In the genomic region with DNA sequence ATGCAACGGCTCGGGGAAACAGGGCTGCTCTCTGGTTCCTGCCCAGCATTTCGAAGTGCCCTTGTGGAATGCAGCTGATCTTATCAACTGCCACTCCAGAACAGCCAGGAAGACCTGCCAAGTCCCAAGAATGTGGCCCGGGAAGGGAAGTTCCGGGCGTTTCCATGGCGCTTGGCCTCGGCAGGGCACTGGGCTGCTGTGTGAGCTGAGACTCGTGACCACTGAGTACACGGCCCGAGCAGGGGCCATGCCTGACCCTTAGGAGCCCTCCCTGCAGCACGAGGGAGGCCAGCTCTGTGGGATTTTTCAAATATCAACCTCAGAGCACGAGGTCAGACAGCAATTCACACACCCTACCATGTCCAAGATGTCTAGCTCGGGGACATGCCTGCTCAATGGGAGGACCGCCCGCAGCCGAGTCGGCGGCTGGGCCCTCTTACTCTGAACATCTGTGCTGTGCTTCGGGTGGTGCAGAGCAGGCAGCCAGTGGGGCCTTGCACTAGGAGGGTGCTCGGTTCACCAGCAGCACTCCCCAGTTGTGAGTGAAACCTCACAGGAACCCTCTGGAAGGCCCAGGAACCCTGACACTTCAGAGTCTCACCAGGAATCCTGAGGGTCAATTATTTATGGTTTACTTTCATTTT, we compare ENCODE assay signal across 9 mouse cellular contexts. TPM values are rescaled to one million over a fixed set of nuclear protein-coding genes. Genes with fewer than 3 reads are reported as not detected.
DNase-seq lines count a peak whose midpoint lies in the region; ATAC-seq and TF ChIP-seq lines count a peak whose summit lies in the region.
"Had no signal": no experiment of that assay in that cellular context is flagged by ENCODE, and none has a peak within 500 bp of the region (broad histone marks: within the 10 kb centered on the region; RNA-seq: fewer than 3 reads in every experiment).

No protein-coding gene starts in this region.

- no peak for ATAC-seq in limb, embryonic 13.5 days (ENCODE audit: low FRiP score, low read depth)
- no peak for ATAC-seq in midbrain, postnatal 0 days (ENCODE audit: low FRiP score)

- no peak overlapping the region for H3K9ac ChIP-seq in limb, embryonic 13.5 days
- H3K9ac ChIP-seq in midbrain, postnatal 0 days (replicated peaks; ENCODE audit: low read length, poor library complexity, severe bottlenecking) = no peak overlapping the region

- no peak overlapping the region for H3K4me3 ChIP-seq in spleen, adult 2 months (ENCODE audit: extremely low read depth, insufficient read depth, insufficient read length)
- no peak overlapping the region for H3K4me3 ChIP-seq in embryonic fibroblast, embryonic 13.5 days (ENCODE audit: insufficient read depth, low read length)
- H3K4me3 ChIP-seq in hindbrain, embryonic 10.5 days = peak overlapping the region; percentile 9; the same call in 1 of the 2 replicates
- H3K4me3 ChIP-seq in limb, embryonic 13.5 days = no peak overlapping the region
- H3K4me3 ChIP-seq in midbrain, postnatal 0 days (ENCODE audit: low read depth, low read length) = no peak overlapping the region

- H3K9me3 ChIP-seq in hindbrain, embryonic 10.5 days = no peaks in the 10 kb centered on the region
- no peaks in the 10 kb centered on the region for H3K9me3 ChIP-seq in limb, embryonic 13.5 days
- H3K9me3 ChIP-seq in midbrain, postnatal 0 days (ENCODE audit: low read length) = no peaks in the 10 kb centered on the region

- no peak for TF ChIP-seq POLR2A in spleen, adult 2 months (IDR thresholded peaks at IDR 0.05; ENCODE audit: low read depth, low read length)
- TF ChIP-seq POLR2A in embryonic fibroblast, embryonic 13.5 days (IDR thresholded peaks at IDR 0.05; ENCODE audit: low read depth, low read length) = no peak

- peaks cover 29% of the 10 kb centered on the region; the same call in 1 of the 2 replicates for H3K4me1 ChIP-seq in spleen, adult 2 months (ENCODE audit: control insufficient read depth, insufficient read depth, insufficient read length)
- H3K4me1 ChIP-seq in embryonic fibroblast, embryonic 13.5 days (ENCODE audit: control insufficient read depth, insufficient read depth, low read length) = peaks cover 20% of the 10 kb centered on the region
- H3K4me1 ChIP-seq in hindbrain, embryonic 10.5 days (replicated peaks) = peaks cover 64% of the 10 kb centered on the region
- peaks cover 42% of the 10 kb centered on the region for H3K4me1 ChIP-seq in limb, embryonic 13.5 days
- H3K4me1 ChIP-seq in midbrain, postnatal 0 days (ENCODE audit: insufficient read depth, low read length) = no peaks in the 10 kb centered on the region

- TF ChIP-seq CTCF in spleen, adult 2 months (IDR thresholded peaks at IDR 0.05; ENCODE audit: extremely low read depth, insufficient read depth, insufficient read length, insufficient replicate concordance) = no peak
- TF ChIP-seq CTCF in embryonic fibroblast, embryonic 13.5 days (IDR thresholded peaks at IDR 0.05; ENCODE audit: borderline replicate concordance, insufficient read depth, low read length) = no peak
- no peak for TF ChIP-seq CTCF in midbrain, postnatal 0 days (IDR thresholded peaks at IDR 0.05)

- DNase-seq in spleen, adult 2 months (ENCODE audit: low read depth in 1 of 2, low spot score in 2 of 2) = no peak
- DNase-seq in spleen, adult 12 weeks (ENCODE audit: low spot score) = no peak
- peak; percentile 58 for DNase-seq in hindbrain, embryonic 10.5 days (ENCODE audit: low spot score)
- peak; percentile 42 for DNase-seq in midbrain, postnatal 0 days (ENCODE audit: low spot score)
- DNase-seq in frontal cortex, adult 2 months (ENCODE audit: extremely low spot score in 1 of 2, low spot score in 1 of 2) = no peak
- DNase-seq in layer of hippocampus, adult 9-11 months = no peak

- WGBS in spleen, adult 2 months = 29% methylated on average over 21 of the region's 21 CpGs
- 43% methylated on average over 21 of the region's 21 CpGs for WGBS in hindbrain, embryonic 10.5 days
- WGBS in limb, embryonic 13.5 days = 49% methylated on average over 21 of the region's 21 CpGs
- 54% methylated on average over 21 of the region's 21 CpGs for WGBS in midbrain, postnatal 0 days

- no peaks in the 10 kb centered on the region for H3K27me3 ChIP-seq in spleen, adult 2 months (ENCODE audit: control insufficient read depth, insufficient read depth, low read length)
- 0 out of 2 replicates have a peak, but pooled peaks cover 3% of the 10 kb centered on the region for H3K27me3 ChIP-seq in hindbrain, embryonic 10.5 days (ENCODE audit: insufficient read depth, poor library complexity, severe bottlenecking)
- no peaks in the 10 kb centered on the region for H3K27me3 ChIP-seq in limb, embryonic 13.5 days
- no peaks in the 10 kb centered on the region for H3K27me3 ChIP-seq in midbrain, postnatal 0 days (ENCODE audit: insufficient read depth, low read length)

- H3K27ac ChIP-seq in spleen, adult 2 months (ENCODE audit: insufficient read depth, low read length) = peak overlapping the region; percentile 72
- H3K27ac ChIP-seq in embryonic fibroblast, embryonic 13.5 days (ENCODE audit: insufficient read depth, low read length) = peak overlapping the region; percentile 36
- H3K27ac ChIP-seq in hindbrain, embryonic 10.5 days = peak overlapping the region; percentile 87
- peak overlapping the region; percentile 52; the same call in 1 of the 2 replicates for H3K27ac ChIP-seq in limb, embryonic 13.5 days
- H3K27ac ChIP-seq in midbrain, postnatal 0 days (ENCODE audit: low read depth, low read length) = no peak overlapping the region

- no peaks in the 10 kb centered on the region; the same call in 1 of the 2 replicates for H3K36me3 ChIP-seq in spleen, adult 2 months (ENCODE audit: control insufficient read depth, insufficient read depth, low read length)
- H3K36me3 ChIP-seq in hindbrain, embryonic 10.5 days = no peaks in the 10 kb centered on the region
- no peaks in the 10 kb centered on the region for H3K36me3 ChIP-seq in limb, embryonic 13.5 days
- H3K36me3 ChIP-seq in midbrain, postnatal 0 days (ENCODE audit: insufficient read depth, low read length) = no peaks in the 10 kb centered on the region

- peak overlapping the region; percentile 92; the same call in 1 of the 2 replicates for H3K4me2 ChIP-seq in limb, embryonic 13.5 days (replicated peaks)
- H3K4me2 ChIP-seq in midbrain, postnatal 0 days (ENCODE audit: low read depth, low read length, poor library complexity, severe bottlenecking) = no peak overlapping the region

RNA-seq across cellular contexts. Expression of gene Gpr146, which starts 1.6 kb away (rescaled TPM):
- polyA plus RNA-seq in spleen, adult 2 months (2012; rRNA removed) = 32.2 and 36.3 TPM in 2 replicates
- 0.72 and 0.88 TPM in 2 replicates for polyA plus RNA-seq in embryonic fibroblast, embryonic 13.5 days (2011; ENCODE audit: insufficient read length, low read depth, missing spikeins)
- 2.0 and 2.8 TPM in 2 replicates for polyA plus RNA-seq in hindbrain, embryonic 10.5 days (2016; fragmentation: Nextera tagmentation; extraction: Ambion mirVana)
- 1.4 and 1.9 TPM in 2 replicates for polyA plus RNA-seq in limb, embryonic 13.5 days (2015; fragmentation: Nextera tagmentation; extraction: Ambion mirVana)
- total RNA-seq in midbrain, postnatal 0 days (2014; rRNA removed) = 4.1 and 5.6 TPM in 2 replicates
- 3.0 and 3.9 TPM in 2 replicates for polyA plus RNA-seq in midbrain, postnatal 0 days (2015; fragmentation: Nextera tagmentation; extraction: Ambion mirVana)
- 12.0 and 15.2 TPM in 2 replicates for polyA plus RNA-seq in frontal cortex, adult 2 months (2012; rRNA removed)

RNA-seq across cellular contexts. Expression of gene C130050O18Rik, which starts 26.0 kb away (rescaled TPM):
- polyA plus RNA-seq in spleen, adult 2 months (2012; rRNA removed) = 8.1 and 11.9 TPM in 2 replicates
- 0.33 TPM in 1 of 2 replicates, not detected in the other for polyA plus RNA-seq in embryonic fibroblast, embryonic 13.5 days (2011; ENCODE audit: insufficient read length, low read depth, missing spikeins)
- 0.43 TPM in 1 of 2 replicates, not detected in the other for polyA plus RNA-seq in hindbrain, embryonic 10.5 days (2016; fragmentation: Nextera tagmentation; extraction: Ambion mirVana)
- 3.5 and 3.9 TPM in 2 replicates for polyA plus RNA-seq in limb, embryonic 13.5 days (2015; fragmentation: Nextera tagmentation; extraction: Ambion mirVana)
- total RNA-seq in midbrain, postnatal 0 days (2014; rRNA removed) = 0.19 TPM in 1 of 2 replicates, not detected in the other
- 0.17 TPM in 1 of 2 replicates, not detected in the other for polyA plus RNA-seq in midbrain, postnatal 0 days (2015; fragmentation: Nextera tagmentation; extraction: Ambion mirVana)
- 0.42 and 0.44 TPM in 2 replicates for polyA plus RNA-seq in frontal cortex, adult 2 months (2012; rRNA removed)

RNA-seq across cellular contexts. Expression of gene Cyp2w1, which starts 26.7 kb away (rescaled TPM):
- polyA plus RNA-seq in spleen, adult 2 months (2012; rRNA removed) = not detected in 2 replicates
- not detected in 2 replicates for polyA plus RNA-seq in embryonic fibroblast, embryonic 13.5 days (2011; ENCODE audit: insufficient read length, low read depth, missing spikeins)
- polyA plus RNA-seq in hindbrain, embryonic 10.5 days (2016; fragmentation: Nextera tagmentation; extraction: Ambion mirVana) = not detected in 2 replicates
- 2.8 and 4.5 TPM in 2 replicates for polyA plus RNA-seq in limb, embryonic 13.5 days (2015; fragmentation: Nextera tagmentation; extraction: Ambion mirVana)
- not detected in 2 replicates for total RNA-seq in midbrain, postnatal 0 days (2014; rRNA removed)
- polyA plus RNA-seq in midbrain, postnatal 0 days (2015; fragmentation: Nextera tagmentation; extraction: Ambion mirVana) = not detected in 2 replicates
- polyA plus RNA-seq in frontal cortex, adult 2 months (2012; rRNA removed) = not detected in 2 replicates
- total RNA-seq: adrenal gland, postnatal 4 days had no signal

RNA-seq across cellular contexts. Expression of gene Cox19, which starts 27.9 kb away (rescaled TPM):
- 27.2 and 36.2 TPM in 2 replicates for polyA plus RNA-seq in spleen, adult 2 months (2012; rRNA removed)
- polyA plus RNA-seq in embryonic fibroblast, embryonic 13.5 days (2011; ENCODE audit: insufficient read length, low read depth, missing spikeins) = 46.7 and 52.2 TPM in 2 replicates
- 116 and 147 TPM in 2 replicates for polyA plus RNA-seq in hindbrain, embryonic 10.5 days (2016; fragmentation: Nextera tagmentation; extraction: Ambion mirVana)
- 98.3 and 109 TPM in 2 replicates for polyA plus RNA-seq in limb, embryonic 13.5 days (2015; fragmentation: Nextera tagmentation; extraction: Ambion mirVana)
- 95.5 and 98.5 TPM in 2 replicates for total RNA-seq in midbrain, postnatal 0 days (2014; rRNA removed)
- 79.4 and 90.0 TPM in 2 replicates for polyA plus RNA-seq in midbrain, postnatal 0 days (2015; fragmentation: Nextera tagmentation; extraction: Ambion mirVana)
- 93.5 and 97.3 TPM in 2 replicates for polyA plus RNA-seq in frontal cortex, adult 2 months (2012; rRNA removed)

RNA-seq across cellular contexts. Expression of gene Gper1, which starts 43.8 kb away (rescaled TPM):
- 0.39 TPM in 2 replicates for polyA plus RNA-seq in spleen, adult 2 months (2012; rRNA removed)
- polyA plus RNA-seq in embryonic fibroblast, embryonic 13.5 days (2011; ENCODE audit: insufficient read length, low read depth, missing spikeins) = 2.2 and 7.1 TPM in 2 replicates
- polyA plus RNA-seq in hindbrain, embryonic 10.5 days (2016; fragmentation: Nextera tagmentation; extraction: Ambion mirVana) = 0.40 and 0.76 TPM in 2 replicates
- polyA plus RNA-seq in limb, embryonic 13.5 days (2015; fragmentation: Nextera tagmentation; extraction: Ambion mirVana) = 3.5 and 4.6 TPM in 2 replicates
- 5.8 and 8.9 TPM in 2 replicates for total RNA-seq in midbrain, postnatal 0 days (2014; rRNA removed)
- 5.8 and 7.1 TPM in 2 replicates for polyA plus RNA-seq in midbrain, postnatal 0 days (2015; fragmentation: Nextera tagmentation; extraction: Ambion mirVana)
- polyA plus RNA-seq in frontal cortex, adult 2 months (2012; rRNA removed) = 4.7 and 5.7 TPM in 2 replicates

Comparison
In these comparisons a context has a peak if more than half of its experiments do, and no peak if none do; other contexts are left out.
1. DNase-seq: peak in hindbrain, embryonic 10.5 days (single experiment) and midbrain, postnatal 0 days (single experiment); none in spleen, adult 2 months (0 of 2), spleen, adult 12 weeks (single experiment), frontal cortex, adult 2 months (0 of 2) and layer of hippocampus, adult 9-11 months (single experiment).